Mouse (Mus musculus) layer of hippocampus, adult 9-11 months (tissue): ENCODE results near the gene Fgf18.

Experiments
- DNase-seq: peaks from one replicate; pipeline ENCODE4 v3.0.0; 2022

Gene Fgf18

DNA sequence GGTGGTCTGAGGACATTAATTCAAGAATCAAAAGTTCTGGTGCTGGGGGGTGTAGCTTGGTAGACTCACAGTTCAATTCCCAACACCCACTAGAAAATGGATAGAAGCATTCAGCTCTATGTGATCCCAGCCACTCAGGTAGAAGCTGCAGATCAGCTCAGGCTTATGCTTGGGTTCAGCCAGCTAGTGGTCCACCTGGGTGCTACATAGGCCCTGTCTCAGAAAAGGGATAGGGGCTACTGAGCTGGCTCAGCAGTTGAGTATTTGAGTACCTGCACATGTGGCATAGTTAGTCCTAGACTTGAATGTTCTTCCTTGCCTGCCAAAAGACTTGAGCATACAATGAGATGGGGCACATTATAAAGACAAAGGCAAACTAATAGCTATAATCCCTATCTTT lies 2.3 kb upstream of the Fgf18 start:
- no peak for DNase-seq

DNA sequence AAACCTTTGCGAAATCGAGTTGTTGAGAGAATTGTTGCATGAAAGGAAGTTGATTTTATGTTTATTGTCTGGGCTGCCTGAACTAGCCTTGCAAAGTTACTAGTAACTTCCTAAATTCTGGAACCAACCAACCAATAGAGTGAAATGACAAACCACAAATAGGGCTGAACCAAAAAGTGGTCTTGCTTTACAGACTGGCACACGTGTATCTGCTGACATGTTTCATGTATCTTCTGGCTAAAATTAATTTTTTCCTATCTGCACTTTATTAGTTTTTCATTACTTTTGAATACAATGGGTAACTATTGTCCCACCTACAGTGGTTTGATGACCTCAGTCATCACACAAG lies 1.9 kb upstream of the Fgf18 start:
- no peak for DNase-seq

DNA sequence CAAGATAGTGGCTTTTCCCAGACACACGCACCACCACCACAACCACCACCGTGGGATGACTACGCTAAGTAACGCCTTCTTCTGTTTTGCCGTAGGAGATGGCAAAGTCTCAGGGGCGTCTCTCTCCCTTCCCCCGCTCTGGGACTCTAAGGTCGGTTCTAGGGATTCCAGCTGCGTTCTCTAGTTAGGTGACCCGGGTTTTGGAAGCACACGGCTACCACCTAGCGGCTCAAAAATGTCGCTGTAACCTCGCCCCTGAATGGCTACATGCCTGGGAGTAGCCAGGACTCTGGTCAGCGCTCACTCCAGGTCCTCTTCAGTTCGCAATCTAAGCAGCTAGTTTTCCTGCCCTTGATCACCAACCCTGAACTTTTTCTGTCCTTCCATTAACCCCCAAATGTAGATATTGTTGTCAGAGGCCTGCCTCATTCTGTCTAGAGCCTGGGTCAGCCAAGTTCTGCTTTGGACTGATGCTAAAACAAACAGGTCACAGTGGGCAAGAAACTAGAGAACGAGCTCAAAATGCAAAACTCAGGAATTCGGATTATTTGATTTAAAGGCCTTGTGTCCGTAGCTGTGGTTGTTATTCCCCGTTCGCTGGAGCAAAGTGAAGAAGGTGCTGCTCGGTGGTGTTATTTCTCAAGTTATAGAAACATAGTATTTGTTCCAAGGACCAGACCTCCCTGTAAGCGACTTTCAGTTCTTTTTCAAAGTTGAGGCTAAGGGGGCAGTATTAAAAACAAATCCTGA lies 1.3 kb upstream of the Fgf18 start:
- DNase-seq = peak; percentile 63

DNA sequence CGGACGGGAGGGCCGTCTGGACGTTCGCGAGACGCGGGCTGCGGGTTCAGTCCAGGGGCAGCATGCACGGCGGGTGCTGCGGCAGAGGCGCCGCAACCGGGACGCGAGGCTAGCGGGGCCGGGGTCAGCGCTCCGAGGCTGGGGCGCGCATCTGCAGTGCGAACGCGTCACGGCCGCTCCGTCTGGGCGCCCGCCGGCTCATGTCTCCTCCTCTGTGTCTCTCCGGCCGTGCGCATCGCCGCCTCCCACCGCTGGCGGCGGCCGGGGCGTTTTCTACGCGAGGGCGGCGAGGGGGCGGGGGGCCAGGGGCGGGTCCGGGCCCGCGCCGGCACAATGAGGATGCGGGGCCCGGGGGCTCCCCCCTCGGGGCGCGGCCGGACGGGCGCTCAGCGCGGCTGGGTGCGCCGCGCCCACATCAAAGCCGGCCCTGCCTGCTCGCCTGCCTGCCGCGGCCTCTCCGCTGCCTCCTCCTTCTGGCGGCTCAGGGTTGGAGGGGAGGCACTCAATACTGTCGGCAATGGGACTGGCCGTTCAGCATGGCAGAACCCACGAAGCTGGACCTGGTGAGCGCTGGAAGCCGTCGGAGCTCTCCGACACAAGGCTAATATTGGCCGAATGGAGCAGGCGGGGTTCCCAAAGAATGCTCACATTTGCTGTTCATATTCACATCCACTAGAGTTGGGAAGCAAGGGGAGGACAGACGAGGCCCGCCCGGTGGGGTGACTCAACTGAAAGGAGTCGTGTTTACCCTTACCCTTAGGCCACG lies 555 bp upstream of the Fgf18 start:
- DNase-seq = no peak

DNA sequence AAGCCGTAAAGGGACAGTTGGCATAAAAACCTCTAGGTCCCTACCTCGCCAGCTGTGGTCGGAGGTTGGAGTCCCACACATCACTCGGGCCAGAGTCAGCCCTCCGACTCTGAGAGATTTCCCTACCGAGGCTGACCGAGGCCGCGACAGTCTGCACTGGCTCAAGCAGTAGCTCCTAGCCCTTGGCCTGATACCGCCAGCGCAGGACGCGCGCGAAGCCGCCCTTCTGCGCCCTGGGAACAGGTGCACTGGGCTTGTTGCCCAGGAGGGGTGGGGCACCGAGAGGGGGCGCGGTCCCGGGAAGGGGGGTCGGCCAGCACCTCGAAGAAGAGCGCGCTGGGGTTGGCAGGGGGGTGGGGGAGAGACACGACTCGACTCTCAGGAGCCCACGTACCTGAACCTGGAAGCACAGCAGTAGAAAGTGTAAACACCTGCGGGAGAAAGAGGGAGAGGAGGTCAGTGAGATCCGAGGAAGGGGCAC lies 509 bp downstream of the Fgf18 start:
- no peak for DNase-seq

DNA sequence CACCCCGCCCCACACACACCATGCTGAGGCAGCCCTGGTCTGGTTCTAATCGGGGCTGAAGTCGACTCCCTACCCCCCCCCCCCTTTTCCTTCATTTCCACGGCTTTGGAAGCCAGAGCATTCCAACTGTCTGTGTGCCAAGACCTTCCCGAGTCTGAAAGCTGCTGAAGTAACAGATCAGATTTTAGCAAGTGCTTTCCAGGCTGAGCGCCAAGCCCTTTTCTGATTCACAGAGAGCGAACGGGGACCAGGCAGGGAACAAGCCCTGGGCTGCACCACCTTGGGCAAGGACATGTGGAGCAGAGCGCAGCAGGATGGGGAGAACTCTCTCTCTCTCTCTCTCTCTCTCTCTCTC lies 1.1 kb downstream of the Fgf18 start:
- DNase-seq = peak; percentile 88

DNA sequence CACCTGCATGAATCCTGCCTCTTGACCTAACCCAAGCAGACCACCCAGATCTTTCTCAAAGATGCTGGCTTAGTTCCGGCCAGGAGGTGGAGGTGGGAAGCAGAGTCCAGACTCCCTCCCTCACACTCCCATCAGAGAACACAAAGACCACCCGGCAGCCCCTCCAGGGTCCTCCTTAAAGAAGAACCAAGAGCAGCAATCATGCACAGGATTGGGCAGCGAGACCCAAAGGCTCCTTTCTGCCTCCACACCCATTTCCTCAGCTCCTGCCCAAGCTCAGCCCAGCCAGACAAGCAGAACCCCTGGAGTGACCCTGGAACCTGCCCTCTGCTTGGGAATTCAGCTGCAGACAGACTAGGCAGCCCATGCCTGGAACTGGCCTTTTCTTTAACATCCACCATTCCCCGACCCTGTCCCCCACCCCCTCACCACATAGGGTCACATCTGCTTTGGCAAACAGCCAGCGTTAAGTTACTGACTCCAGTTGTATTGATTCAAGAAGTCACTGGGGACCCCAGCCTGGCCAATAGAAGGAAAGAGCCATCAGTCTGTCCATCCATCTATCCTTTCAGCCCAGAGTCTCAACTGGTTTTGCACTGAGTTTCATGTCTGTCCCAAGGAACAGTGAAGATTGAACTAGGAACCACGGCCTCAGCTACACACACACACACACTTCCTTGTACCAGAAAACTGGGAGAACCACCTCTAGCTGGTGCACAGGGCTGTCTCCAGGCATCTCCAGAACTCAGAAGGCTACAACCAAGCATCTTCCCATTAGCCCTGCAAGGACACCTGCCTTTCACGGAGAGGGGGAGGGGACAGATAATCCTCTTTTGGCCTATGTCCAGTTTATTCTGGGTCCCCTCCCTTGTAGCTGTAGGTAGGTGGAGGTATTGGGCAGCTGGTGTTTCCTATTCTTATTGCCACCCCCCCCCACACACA lies 1.7 kb downstream of the Fgf18 start:
- no peak for DNase-seq

DNA sequence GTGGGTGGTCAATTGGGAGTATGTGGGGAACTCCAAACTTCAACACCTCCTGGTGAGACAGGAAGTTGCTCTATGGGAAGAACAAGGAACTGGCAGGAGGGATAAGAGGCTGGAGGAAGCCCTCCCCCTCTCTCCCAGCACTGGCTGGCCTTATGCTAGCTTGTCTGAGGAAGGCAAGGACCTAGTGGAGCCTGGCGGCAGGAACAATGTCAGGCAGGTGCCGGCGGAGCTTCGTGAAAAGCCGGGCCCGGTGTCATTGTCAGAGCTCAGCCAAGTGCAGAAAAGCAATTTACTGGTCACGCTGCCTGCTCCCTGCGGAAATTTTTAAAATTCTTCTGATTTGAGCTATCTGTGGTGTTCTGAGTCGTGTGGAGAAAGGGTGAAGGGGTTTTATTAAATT lies 3.3 kb downstream of the Fgf18 start:
- DNase-seq = no peak

DNA sequence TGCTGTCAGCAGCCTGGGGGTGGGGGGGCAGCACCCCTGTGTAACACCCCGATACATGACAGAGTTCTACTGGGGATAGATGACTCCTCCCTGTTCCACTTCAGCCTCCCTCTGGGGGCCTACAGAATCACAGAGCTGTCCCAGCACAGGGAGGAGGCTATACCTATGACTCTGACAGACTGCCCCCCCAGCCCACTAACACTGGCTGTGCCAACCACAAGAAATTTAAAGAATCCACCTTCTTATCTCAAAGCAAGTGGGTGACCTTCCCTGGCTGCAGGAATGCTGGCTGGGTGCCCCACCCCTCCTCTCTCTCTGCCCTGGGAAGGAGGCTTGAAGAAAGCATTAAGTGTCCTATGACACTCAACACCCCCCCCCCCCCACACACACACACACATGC lies 4.4 kb downstream of the Fgf18 start:
- DNase-seq = no peak

DNA sequence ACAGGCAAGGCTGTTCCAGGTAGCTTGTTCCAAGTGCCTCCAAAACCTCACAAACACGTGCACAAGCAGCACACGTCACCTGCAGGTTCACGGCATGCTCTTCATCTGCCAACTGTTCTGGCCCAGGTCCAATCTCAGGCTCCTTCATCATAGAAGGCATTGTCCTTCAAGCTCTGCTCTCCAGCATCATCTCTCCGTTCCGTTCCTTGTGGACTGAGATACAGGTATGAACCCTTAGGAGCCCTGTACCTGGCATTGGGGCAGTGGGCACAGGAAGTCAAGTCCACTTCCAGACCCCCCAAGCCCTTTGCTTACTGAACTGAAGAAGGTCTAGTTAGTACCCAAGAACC lies 7.1 kb downstream of the Fgf18 start:
- DNase-seq = no peak

DNA sequence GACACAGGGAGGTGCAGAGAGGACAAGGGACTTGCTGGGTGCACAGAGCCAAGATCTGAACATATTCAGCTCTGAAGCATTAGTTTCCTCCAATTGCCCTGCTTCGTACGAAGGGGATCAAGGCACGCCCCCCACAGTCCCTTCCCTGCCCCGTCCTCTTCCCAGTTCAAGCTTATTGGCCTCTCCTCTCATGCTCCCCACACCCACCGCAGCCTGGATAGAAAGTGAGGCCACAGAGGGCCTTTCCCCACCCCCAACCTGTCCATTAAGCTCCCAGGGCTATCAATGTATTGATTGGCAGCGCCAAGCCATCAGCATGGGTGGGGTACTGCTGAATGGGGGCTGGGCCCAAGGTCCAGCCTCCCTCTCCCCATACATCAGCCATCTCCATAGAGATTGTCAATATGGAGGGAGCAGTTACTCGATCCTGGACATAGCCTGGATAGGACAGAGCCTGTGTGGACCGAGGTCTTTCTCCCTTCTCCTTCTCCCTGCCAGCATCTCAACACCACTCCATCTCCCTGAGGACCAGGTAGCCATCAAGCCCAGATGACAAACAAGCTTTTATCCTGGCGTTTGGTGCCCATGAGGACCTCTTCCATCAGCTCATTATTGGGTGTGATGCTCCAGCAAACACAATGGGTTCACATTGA lies 7.6 kb downstream of the Fgf18 start:
- no peak for DNase-seq

DNA sequence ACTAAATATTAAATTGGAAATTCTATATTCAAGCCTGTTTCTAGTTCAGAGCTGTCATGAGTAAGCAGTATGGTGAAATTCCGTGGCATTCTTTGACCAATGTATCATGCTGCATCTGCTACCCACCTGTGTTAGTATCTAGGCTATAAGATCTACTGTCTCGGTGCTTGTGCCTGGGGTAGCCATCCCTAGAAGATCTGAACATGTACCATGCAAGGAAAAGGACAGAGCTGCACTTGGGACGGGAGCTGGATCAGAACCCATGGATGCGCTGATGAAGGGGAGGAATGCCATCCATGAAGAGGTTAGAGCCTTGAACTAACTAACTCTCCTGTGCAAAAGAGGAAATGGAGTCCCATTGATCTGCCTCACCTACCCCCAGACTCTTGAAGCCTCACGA lies 8.5 kb downstream of the Fgf18 start:
- DNase-seq = no peak

DNA sequence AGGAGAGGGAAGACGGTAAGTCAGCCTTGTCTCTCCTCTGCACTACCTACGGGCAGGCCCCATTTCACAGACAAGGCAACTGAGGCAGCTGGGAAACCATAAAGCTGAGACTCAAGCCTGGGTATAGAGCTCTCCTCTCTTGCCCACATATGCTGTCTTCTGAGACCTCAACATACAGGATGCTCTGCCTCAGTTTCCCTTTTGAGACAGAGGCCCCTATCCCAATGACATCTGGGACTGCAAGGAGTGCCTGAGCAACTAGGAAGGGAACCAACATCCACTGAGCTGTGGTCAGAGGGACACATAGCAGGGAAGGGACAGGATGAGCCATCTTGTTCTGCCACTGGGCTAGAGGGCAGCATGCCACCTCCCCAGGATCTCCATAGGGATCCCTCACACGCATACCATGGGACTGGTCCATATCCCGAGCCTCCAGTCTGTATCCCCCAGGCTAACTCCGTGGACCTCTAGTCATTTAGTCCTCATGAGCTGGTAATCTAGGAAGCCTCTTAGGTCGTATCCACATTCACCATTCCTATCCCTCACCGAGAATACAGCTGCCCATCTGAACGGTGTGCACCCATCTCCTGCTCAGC lies 12.7 kb downstream of the Fgf18 start:
- no peak for DNase-seq

DNA sequence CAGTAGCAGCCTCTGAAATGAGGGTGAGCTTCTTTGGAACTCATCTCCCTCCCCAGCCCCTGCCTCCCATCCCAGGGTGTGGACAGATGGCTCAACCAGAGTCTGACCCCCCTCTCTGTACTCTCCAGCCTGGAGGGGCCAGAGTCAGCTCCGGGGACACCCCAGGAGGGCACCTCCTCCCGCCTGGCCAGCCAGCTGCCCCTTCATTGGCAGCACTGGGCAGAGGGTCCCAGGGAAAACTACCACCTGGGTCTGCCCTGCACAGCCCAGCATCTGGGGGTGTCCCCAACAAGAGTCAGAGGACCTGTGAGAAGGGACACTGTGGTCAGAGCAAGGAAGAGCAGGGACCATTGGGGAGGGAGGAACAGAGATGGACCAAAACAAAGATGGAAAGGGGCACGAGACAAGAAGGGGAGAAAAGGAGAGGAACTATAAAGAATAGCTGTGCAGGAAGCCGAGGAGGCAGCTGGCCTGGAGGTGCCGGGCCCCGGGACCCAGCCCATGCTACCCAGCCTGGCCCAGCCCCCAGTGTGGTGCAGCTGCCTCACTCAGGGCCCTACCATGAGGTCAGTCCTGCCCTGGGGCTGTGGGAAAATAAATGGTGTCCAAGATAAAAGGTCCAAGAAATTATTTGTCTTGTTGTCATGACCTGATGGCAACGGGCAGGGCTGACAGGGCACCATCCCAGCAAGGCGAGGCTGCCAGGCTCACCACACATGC lies 14.4 kb downstream of the Fgf18 start:
- DNase-seq = no peak

DNA sequence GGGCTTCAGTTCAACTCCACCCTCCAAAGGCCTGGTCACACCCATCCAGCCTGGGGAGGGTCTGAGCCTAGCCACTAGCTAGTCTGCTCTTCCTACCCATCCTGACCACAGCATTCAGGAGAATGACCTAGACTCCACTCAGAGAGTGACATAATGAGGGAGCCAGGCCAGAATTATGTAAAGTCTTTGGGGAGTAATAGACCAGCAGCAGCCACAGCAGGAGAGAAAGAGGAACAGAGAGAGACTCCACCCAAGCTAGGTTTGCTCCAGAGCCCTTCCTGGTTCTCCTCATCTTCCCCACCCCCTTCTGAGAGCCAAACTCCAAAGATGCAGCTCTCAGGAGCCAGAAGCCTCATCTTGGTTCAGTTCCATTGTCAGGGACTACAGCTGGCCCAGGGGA lies 20.1 kb downstream of the Fgf18 start:
- no peak for DNase-seq

DNA sequence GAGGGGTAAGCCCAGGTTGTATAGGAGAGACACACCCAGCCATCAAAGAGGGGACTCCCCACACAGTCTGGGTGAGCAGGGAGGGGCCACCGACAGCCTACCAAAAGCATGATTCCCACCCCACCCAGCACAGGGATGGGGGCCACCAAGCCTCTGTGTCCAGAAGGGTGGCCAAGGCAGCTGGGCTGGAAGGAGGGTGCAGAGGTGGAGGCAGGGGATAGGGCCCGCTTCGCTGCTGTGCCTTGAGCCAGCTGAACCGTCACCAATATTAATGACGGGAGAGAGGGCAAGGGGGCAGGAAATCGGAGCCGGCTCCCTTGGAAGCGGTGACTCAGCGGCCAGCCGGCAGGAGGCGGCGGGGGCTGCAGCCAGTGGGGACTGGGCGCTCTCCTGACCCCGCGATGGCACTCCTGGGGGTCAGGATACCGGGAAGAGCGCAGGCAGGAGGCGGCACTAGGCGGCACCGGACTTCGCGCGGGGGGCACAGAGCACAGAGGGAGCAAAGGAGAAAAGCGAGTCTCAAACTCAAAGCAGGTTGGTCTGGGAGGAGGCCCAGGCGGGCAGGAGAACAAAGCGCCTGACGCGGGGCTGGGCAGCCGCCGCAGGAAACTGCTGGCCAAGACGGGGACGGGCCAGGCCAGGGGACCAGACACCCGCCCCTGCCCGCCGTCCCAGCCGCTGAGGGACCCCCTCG lies 24.5 kb downstream of the Fgf18 start:
- DNase-seq = no peak

DNA sequence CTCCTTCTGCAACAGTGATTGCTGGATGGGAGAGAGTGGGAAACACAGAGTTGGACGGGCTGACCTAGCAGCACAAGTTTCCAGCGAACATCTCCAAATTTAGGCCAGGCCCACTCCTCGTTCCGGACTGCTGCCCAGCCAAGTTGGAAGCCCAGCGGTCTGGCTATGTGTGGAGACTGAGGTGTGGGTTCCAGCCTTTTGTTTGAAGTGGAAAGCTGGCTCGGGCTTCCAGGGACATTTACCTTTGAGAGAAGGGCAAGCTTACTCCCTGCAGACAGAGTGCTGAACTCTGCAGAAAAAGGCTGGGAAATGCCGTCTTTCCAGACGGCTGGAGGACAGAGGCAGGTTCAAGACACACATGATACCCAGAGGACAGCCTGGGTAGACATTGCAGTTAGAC lies 27.6 kb downstream of the Fgf18 start:
- no peak for DNase-seq

DNA sequence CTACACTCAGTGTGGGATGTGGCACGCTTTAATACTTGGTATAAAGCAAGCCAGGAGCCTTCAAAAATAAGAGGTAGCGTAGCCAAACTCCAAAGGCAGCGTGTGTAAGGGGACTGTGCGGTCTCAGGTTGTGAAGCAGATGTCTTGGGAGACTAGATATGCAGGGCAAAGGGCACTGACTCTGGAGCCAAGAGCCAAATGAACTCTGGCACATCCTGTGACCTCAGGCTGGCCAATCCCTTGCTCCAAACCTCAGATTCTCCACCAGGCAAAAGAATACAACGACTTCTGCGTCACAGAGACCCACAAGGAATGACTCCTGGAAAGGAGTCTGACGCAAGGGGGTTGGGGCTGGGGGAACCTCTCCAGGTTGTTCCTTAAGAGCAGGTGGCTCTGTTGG lies 28.1 kb downstream of the Fgf18 start:
- DNase-seq = no peak

DNA sequence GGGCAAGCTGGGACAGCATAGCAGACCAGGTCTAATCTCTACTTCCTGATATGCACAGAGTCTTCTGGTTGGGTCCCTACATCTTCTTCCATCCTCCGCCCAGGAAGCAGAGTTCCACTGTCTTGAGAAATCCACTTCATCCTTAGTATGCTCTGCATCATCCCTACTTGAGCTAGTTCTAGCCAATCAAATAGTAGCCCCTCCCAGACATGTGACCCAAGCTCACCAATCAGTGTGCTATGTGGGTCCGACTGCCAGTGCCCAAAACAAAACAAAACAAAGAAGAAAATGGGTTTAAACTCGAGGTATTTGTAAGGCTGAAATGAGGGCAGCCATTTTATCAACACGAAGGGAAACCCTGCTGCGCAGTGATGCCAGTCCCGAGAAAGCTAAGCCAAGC lies 28.7 kb downstream of the Fgf18 start:
- no peak for DNase-seq

DNA sequence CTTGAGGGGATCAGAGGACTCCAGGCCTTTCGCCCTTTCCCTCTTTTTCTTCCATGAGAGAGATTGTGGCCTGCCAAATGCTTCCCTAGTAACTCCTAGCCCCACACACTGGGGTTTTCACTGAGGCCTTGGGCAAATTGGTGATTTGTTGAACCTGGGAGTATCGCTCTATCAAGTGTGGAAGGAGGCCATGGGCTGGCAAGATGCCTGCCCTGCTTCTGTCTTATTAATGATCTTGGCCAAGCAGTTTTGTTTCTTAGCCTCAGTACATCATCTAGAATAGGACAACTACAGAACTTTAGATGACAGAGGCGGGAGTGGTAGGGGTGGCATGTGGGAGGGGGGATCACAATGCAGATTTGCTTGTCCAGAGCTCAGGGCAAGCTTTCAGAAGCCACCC lies 31.4 kb downstream of the Fgf18 start:
- no peak for DNase-seq

DNA sequence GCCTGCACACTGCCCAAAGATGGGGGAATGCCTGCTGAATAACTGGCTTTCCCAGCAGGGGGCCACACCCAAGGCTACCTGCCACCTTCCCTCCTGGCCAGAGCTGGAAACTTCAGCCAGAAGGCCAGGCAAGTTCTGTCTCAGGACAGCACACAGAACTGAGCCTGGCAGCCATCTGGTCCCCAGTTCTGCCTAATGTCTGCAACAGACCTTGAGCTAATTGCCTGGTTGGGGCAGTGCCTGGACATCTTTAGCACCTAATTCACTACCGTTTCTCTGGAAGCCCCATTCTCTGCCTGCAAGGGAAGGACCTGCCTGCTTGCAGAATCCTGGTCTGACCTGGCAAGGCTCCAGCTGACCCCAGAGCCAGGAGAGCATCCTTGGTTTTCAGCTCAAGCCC lies 34.8 kb downstream of the Fgf18 start:
- no peak for DNase-seq
